Mouse (Mus musculus) Patski (cell line): ENCODE data around the gene Swsap1. TPM values are rescaled to one million over a fixed set of nuclear protein-coding genes. Genes with fewer than 3 reads are reported as not detected.
A peak's percentile ranks its signal among the peaks of the same experiment; 100 is the strongest.

ENCODE experiments used
- ATAC-seq: fragments of 100-300 bp; one replicate; pipeline ENCODE4 v1.8.0; 2021
- CTCF ChIA-PET: fragments of 350-600 bp; sonication (Branson Sonifier 250); formaldehyde crosslinking; loops from one replicate; lab custom pipeline; 2022; ENCODE audit warnings: inconsistent platforms; lab: Charles Lee
- POLR2A ChIA-PET: fragments of 350-600 bp; sonication (Branson Sonifier 250); formaldehyde crosslinking; loops from one replicate; lab custom pipeline; 2022; ENCODE audit warnings: antibody characterized with exemption, inconsistent platforms; lab: Charles Lee
- DNase-seq: peaks from one replicate; pipeline ENCODE4 v3.0.0-alpha.2; 2011; ENCODE audit warnings: low read depth, low spot score
- H3K27me3 ChIP-seq: fragments of 371-371 bp; one replicate; pipeline ENCODE4 v1.5.1; 2021
- CTCF ChIP-seq: fragments of 100-300 bp; IDR thresholded peaks from one replicate; pipeline ENCODE4 v1.5.1; 2021
- in situ Hi-C: fragments of 300-500 bp; cut with MboI; formaldehyde crosslinking; loops from 3 replicates; pipeline ENCODE4 v1.11.1; 2018; ENCODE audit warnings: low pct_unique_long_range_greater_than_20kb, mixed read lengths
- polyA plus RNA-seq: library from polyadenylated mRNA; unstranded; gene quantifications from one replicate; pipeline ENCODE4 v1.2.3, GENCODE M21; 2021

Swsap1 gene
- polyA plus RNA-seq, 1 experiment from 2014 or later = 14.0 TPM

- no peak for ATAC-seq
- ChIA-PET POLR2A (no interaction called here), CTCF (no interaction called here)
- DNase-seq = no peak
- no peaks in the 10 kb centered on the region for H3K27me3 ChIP-seq
- TF ChIP-seq CTCF = no peak
- in situ Hi-C loops = no loop called here
Measured at GRCm38 (mm10) chr9:21935466-21936131, 20.0 kb upstream of the Swsap1 start.

- DNase-seq = peak; percentile 77
- H3K27me3 ChIP-seq = no peaks in the 10 kb centered on the region
- ChIA-PET POLR2A (no interaction called here), CTCF (no interaction called here)
- peak; percentile 94 for ATAC-seq
- TF ChIP-seq CTCF = no peak
- in situ Hi-C loops = no loop called here
Measured at GRCm38 (mm10) chr9:21936692-21937570, 18.6 kb upstream of the Swsap1 start, which contains the start of gene Plppr2. TSS of gene Plppr2 (plus strand) at chr9:21937033.

DNA sequence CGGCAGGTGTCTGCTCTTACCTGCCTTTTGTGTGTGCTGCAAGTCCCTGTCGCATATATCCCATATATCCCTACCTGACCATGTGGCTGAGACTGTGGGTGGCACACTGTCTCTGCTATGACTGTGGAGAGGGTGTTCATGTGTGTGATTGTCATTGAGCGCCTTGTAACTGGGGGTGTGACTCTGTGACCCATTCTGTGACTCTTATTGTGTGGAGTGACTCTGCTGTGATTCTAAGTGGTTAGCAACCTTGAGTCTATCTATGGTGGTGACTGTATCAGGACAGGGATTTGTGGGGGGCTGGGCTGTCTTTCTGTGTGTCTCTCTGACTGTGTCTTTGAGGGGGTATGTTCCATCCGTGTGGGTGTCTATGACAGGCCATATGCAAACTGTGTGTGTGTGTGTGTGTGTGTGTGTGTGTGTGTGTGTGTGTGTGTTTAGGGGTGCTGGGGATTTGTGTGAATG lies 17.8 kb upstream of the Swsap1 start:
- no peak for TF ChIP-seq CTCF
- DNase-seq (no peak), ATAC-seq (no peak)
- in situ Hi-C loops = no loop called here
- ChIA-PET POLR2A (no interaction called here), CTCF (no interaction called here)
- no peaks in the 10 kb centered on the region for H3K27me3 ChIP-seq

GRCm38 (mm10) chr9:21938234-21938855 lies 17.2 kb upstream of the Swsap1 start:
- ChIA-PET POLR2A (no interaction called here), CTCF (no interaction called here)
- in situ Hi-C loops = no loop called here
- no peak for ATAC-seq
- TF ChIP-seq CTCF = no peak
- DNase-seq = no peak
- no peaks in the 10 kb centered on the region for H3K27me3 ChIP-seq

- ATAC-seq (no peak), DNase-seq (no peak)
- in situ Hi-C loops = no loop called here
- no peak for TF ChIP-seq CTCF
- CTCF ChIA-PET = no interaction called here
- no peaks in the 10 kb centered on the region for H3K27me3 ChIP-seq
- POLR2A ChIA-PET = no interaction called here
Measured at GRCm38 (mm10) chr9:21943046-21943445, 12.5 kb upstream of the Swsap1 start.

DNA sequence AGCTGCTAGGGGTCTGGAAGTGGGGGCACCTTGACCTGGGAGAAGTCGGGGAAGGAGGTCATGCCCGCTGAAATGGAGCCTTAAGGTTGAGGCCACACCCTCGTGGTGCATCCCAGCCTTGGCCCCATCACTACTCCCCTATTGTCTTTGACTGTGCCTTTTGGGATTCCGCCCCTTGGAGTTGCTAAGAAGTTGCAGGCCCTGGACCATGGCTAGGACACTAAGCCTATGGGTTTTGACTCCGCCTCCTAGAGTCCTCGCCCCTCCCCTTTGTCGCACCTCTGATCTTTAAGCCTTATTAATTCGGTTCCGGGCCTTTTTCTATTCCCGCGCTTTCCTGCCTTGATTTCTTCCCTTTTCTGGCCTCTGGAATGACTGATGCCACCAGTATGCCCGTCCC lies 11.9 kb upstream of the Swsap1 start:
- CTCF ChIA-PET = no interaction called here
- TF ChIP-seq CTCF = no peak
- no peak for ATAC-seq
- POLR2A ChIA-PET = no interaction called here
- H3K27me3 ChIP-seq = no peaks in the 10 kb centered on the region
- in situ Hi-C loops = no loop called here
- no peak for DNase-seq

- no peaks in the 10 kb centered on the region for H3K27me3 ChIP-seq
- ATAC-seq (no peak), DNase-seq (no peak)
- TF ChIP-seq CTCF = no peak
- in situ Hi-C loops = no loop called here
- POLR2A ChIA-PET = no interaction called here
- CTCF ChIA-PET = no interaction called here
Measured at GRCm38 (mm10) chr9:21944267-21944666, 11.3 kb upstream of the Swsap1 start.

DNA sequence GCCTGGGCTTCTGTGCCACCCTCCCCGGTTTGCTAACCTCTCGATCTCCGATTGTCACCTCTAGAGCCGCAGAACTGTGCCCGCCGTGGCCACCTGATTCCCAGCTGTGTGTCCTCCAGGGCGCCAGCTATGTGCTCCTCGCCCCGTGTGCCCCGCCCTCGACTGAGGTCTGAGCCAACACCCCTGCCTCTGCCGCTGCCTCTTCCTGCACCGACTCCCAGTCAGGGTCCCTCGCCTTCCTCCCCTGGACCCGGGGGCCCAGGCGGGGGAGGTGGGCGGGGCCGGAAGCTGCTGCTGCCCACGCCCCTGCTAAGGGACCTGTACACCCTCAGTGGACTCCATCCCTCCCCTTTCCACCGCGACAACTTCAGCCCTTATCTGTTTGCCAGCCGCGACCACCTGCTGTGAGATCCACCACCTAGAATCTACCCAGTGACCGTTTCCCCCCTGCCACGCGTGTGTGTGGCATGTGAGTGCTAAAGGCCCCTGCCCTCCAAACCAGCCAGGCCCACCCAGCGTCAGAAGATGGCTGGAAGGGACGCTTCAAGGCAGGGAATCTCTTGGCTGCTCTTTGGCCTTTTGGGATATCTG lies 7.9 kb upstream of the Swsap1 start:
- POLR2A ChIA-PET = no interaction called here
- H3K27me3 ChIP-seq = no peaks in the 10 kb centered on the region
- CTCF ChIA-PET = no interaction called here
- in situ Hi-C loops = no loop called here
- DNase-seq (no peak), ATAC-seq (no peak)
- TF ChIP-seq CTCF = no peak

GRCm38 (mm10) chr9:21948146-21948545 lies 7.4 kb upstream of the Swsap1 start:
- TF ChIP-seq CTCF = no peak
- ATAC-seq (no peak), DNase-seq (no peak)
- ChIA-PET POLR2A (interaction anchor here (1.1 kb wide), 1 partner anchor 32 kb away, joined by 8 read pairs; no protein-coding TSS in a partner anchor), CTCF (no interaction called here)
- in situ Hi-C loops = no loop called here
- H3K27me3 ChIP-seq = no peaks in the 10 kb centered on the region

DNA sequence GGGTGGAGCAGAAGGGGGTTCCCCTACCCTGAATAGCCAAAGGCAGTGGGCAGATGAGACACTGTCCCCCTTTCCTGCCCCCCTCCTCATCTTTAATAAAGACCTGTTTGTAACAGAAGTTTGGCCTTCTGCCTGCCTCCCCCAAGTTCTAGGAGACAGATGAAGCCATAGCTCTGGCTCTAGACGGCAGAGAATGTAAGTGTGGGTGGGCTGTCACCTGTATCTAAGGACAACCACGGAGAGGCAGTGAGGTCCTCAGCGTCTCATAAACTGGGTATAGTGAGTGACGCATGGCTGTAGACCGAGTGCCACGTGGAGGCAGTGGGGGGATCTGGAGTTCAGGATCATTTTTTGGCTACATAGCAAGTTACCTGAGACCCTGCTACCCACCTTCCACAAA lies 6.8 kb upstream of the Swsap1 start:
- ChIA-PET POLR2A (interaction anchor here (0.7 to 1.1 kb wide), 2 partner anchors 33 to 99 kb away, joined by 5 to 8 read pairs; no protein-coding TSS in a partner anchor), CTCF (no interaction called here)
- no peaks in the 10 kb centered on the region for H3K27me3 ChIP-seq
- TF ChIP-seq CTCF = no peak
- ATAC-seq = no peak
- DNase-seq = no peak
- in situ Hi-C loops = no loop called here
